Mouse (Mus musculus) layer of hippocampus, adult 11-12 months (tissue): ENCODE measurements at regions not wholly inside any gene's neighbourhood (a gene's known extent, or its start where the extent isn't known, plus 50 kb on each side); places are given as distances from the start of the nearest gene placed in this dataset.
A peak's percentile ranks its signal among the peaks of the same experiment; 100 is the strongest.

ENCODE experiments used
- DNase-seq: peaks from one replicate; pipeline ENCODE4 v3.0.0; 2022; ENCODE audit warnings: low spot score

DNA sequence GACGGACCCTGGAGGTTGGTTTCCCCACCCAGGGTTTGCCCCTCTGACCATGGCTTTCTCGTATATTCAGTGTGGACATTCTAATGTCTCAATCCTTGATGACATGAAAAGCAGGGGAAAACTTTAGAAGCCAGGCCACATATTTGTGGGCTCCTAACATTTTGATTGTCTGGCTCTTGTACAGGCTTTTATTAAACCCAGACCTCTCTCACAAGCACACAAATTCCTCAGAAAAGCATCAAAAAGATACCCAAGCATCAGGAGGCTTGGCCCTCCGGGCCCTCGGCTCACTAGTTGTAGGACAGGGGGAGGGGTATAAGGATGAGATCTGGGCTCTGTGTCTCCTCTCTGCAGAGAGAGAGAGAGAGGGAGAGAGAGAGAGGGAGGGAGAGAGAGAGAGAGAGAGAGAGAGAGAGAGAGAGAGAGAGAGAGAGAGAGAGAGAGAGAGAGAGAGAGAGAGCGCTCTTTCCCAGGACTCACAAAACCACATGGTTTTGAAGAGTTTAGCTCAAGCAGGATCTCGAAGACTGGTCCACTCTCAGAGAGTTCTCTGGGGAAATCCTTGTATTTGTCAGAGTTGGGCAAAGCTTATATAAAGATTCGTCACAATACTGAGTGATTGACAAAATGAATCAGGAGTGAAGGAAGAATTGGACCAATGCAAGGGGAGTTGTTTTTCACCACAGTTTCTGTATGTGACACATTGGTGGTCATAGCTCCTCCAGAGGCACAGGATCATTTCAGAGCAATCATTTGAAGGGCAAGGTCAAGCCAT is 167.2 kb upstream of the Cxcl12 start:
- DNase-seq = no peak

DNA sequence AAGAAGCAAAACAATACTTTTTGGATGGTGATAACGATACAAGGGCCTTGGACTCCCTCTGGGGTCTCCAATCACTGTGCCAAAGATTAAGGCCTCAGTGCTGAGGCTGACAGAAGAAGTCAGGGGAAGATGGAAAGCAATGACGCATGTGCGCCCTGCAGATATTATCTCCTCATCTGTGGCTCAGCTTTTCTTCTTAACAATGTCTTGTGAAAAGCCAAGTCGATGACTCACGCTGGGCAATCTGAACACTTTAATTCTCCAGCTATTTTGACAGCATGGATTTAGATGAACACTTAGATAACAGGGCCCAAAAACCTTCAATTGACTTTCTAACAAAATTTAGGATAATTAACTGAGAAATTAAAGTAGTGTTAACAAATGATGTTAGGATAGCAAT is 155.7 kb upstream of the Cxcl12 start:
- DNase-seq = no peak

DNA sequence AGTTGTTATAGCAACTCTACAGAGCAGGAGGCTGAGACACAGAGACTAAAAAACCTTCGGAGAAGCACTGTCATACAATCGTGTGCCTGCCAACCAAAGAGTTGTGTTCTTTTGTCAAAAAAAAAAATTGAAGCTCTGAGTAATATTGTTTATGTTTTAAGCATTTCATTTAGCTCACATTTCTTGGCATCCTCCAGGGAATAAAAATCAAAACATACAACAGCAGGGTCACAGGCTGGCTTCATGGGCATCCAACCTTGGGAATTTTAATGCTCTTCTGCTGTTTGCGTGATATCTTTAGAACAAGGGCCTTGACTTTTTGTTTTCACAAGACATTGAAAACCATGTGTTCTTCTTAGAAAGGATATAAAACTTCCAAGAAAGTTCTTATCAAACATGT is 152.9 kb upstream of the Cxcl12 start:
- no peak for DNase-seq

DNA sequence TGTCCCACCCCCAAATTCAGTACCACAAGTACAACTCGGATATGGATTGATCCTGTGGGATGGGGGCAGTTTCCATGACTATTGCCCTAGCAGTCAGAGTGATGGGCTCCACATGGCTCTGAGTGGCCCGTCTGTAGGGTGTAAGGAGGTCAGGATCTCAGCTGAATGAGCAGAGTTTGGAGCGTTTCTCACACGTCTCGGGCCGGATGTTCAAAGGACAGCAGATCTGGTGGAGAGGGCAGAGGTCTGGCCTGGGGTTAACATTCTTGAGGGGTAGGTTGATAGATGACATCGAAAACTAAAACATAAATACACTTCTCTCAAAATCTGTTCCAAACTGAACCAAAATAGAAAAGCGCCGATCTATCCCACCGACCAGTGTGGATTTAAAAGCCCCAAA is 146.5 kb upstream of the Cxcl12 start:
- DNase-seq = no peak

DNA sequence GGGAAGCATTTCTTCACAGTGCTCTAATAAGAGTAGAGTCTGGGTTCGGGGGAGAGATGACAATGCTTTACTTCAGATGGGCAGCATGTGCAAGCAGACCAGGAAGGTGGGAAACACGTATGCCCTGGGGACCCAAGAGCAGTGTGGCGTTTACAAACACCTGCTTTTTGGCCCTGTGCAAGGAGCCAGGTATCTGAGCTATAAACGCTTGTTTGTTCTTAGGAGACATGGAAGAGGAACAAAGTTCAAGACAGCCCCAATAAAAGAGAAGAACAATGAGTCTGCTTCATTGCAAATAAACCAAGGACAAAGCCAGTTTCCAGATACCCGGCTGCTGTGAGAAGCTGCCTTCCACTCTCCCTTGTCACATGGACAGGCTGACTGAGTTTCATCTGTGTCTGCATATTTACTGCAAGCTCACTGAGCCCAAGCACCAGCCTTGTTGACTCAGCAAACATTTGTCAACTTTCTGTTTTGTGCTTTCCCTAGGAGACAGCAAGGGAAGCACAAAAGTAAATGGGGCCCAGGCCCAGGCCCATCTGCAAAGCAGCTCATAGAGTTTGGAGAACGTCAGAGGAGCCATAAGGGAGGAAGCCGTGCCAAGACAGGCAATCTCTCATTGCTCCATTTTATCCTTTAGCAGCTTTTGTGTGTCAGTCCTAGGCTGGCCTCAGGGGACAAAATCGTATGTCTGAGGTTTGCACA is 136.1 kb upstream of the Cxcl12 start:
- peak; percentile 5 for DNase-seq

DNA sequence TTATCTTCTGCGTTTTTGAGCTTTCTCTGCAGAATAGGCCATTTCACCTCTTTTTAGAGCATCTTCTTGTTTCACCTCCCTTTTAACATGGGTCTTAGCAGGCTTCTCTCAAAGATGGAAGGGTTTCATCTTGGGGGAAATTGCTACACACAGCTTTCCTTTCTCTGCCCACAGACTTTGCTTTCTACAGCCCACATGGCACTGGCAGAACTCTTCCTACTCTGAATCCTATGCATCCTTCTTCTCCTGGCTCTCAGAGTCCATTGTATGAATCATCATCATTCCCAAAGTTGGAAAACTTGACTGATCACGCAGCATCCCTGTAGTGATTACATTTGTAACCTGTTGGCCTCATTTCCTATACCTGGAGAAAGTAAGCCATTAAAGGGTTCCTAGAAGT is 124.6 kb upstream of the Cxcl12 start:
- DNase-seq = no peak

DNA sequence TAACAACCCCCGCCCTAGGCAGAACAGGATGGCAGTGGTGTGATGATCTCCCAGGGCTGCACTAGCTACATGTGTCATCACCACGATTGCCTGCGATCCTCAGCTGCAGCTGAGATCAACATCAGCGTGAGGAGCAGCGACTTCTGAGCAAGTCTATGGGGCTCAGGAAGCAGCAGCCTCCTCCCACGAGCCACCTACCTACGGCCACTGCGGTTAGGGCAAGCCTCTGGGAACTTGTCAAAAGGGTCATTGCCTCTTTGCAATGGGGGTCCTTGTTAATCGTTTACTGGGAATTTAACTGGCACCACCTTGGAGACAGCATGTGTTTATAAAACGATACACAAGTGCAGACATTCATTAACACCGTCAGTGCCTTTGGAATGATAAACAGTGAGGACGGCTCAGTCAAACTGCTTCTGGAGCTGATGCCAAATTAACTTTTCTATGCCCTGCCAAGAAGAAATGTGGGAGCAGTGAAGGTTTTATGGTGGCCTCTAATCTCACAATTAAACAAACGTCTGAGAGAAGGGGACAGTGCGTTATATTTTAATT is 118.8 kb upstream of the Cxcl12 start:
- DNase-seq = no peak

DNA sequence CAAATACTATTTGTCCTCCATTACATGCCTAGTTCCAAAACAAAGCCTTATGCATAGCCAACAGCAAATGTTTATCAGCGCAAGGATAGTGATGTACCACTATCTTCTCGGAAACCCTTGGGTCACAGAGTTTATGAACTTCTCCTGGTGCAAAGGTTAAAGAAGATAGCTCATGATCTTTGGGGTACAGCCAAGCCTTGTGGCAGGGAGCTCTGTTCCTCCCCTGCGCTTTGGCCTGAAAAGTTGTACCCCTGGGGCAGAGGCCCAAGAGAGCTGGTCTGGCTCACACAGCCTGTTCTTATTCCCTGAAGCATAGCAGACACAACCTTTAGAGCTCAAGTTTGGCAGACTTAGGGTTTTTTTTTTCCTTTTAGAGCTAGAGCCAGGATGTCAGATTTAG is 107.6 kb upstream of the Cxcl12 start:
- no peak for DNase-seq

DNA sequence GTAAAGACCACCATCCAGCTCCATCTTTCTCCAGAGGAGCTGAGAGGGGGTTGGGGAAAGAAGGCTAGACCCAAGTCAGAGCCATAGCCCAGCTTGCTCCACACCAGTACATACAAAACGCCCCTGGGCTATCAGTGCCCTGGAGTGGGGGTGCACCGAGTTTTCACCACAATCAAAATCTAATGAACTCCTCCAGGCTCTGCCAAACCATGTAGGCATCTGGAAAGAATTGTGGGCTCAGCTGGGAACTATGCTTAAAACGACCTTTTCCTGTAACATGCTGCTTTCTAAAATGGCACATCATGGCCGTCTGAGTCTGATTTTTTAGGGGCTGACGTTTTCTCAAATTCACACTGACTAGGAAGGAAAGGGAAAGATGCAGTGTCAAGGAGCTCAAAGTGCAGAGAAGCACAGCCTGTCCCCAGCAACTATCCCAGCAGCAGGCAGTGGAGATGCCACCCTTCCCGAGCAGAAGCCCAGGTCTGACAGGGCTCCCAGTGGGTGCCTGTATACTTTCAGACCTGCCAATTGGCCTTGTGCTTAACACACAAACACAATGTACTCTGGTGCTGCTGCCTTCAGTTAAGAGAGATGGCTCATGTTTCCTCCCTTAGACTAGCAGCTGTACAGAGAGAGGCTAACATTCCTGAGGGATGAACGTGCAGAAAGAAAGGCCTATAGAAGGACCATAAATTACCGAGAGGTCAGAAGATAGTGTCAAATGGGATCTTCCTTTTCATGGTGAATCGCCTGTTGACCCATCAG is 100.6 kb upstream of the Cxcl12 start:
- no peak for DNase-seq

DNA sequence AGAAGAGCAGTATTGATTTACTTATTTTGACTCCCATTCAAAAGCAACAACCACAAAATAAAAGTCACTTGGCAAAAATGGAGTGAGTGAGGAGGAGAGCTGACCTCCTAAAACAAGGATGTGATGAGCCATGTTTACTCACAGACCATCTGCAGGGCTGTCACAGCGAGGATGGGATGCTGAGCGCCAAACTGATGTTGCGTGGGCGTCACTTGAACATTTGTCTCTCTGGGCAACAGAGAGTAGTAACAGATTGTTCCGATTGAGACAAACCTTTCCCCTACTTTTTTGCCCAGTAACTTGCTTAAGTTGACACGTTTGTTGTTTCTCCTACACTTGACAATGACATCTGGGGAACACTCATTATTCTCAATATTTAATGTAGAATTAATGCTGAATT is 97.0 kb upstream of the Cxcl12 start:
- peak; percentile 76 for DNase-seq

DNA sequence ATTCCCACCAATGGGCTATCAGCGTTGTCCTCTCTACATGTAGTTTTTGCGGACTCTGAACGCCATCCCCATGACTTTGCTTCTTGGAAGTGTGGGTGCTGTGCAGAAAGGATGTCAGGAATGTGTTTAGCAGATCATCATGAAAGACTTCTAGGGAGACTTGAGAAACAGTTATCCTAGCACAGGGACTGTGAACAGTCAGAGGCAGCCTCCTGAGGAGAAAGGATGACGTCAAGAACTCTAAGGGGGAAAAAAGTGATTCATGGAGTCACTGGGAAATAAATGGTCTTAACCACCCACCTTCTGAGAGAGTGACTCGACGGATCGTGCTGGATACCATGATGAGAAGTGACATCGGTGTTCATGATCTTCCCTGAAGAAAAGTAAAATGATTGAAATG is 96.5 kb upstream of the Cxcl12 start:
- no peak for DNase-seq

DNA sequence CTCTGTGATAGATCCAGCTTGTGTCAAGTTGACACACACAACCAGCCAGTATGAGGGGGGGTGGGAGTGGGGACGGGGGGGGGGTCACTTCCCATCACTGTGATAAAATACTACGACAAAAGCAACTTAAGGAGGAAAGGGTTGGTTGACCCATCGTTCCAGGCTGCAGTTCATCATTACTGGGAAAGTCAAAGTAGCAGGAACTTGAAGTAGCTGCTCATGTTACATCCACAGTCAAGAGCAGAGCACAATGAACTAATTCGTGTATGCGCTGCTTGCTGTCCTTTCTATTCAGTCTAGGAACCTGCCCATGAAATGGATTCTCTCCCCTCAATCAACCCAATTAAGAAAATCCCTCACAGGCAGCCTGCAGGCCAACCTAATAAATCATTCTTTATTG is 88.8 kb upstream of the Cxcl12 start:
- DNase-seq = no peak

DNA sequence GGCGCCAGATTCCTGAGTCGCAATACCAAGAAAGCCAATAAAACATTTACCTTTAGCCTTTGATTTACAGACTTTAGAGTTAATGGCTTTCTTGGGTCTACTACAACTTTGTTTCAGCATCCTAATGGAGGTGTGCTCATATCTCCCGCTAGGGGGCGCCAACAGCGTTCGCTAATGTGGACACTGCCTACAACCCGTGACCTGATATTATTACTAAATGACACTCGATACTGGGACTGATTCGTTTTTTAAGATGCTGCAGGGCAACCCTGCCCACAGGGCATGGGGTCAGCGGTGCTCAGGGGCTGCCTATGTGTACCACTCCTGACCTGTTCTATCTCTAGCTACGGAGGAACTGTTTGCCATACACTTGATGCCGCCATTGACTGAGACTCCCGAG is 87.4 kb upstream of the Cxcl12 start:
- no peak for DNase-seq

DNA sequence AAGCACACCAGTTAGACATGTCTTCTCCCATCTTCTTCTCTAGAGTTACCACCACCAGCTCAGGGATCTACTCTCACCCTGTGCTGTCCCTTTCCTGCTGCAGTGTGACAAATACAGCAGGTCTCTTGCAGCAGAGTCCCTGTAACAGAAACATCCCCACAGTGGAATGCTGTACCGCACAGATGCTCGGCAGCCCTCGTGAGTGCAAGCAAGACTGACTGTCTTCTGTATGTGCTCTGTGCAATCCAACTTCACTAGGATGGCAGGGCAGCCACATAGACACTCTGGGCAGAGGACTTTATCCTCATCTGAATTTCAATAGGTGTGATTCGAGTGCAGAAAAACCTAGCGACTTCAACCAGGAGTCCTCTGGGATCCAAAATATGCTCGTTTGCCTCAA is 84.1 kb upstream of the Cxcl12 start:
- DNase-seq = no peak

DNA sequence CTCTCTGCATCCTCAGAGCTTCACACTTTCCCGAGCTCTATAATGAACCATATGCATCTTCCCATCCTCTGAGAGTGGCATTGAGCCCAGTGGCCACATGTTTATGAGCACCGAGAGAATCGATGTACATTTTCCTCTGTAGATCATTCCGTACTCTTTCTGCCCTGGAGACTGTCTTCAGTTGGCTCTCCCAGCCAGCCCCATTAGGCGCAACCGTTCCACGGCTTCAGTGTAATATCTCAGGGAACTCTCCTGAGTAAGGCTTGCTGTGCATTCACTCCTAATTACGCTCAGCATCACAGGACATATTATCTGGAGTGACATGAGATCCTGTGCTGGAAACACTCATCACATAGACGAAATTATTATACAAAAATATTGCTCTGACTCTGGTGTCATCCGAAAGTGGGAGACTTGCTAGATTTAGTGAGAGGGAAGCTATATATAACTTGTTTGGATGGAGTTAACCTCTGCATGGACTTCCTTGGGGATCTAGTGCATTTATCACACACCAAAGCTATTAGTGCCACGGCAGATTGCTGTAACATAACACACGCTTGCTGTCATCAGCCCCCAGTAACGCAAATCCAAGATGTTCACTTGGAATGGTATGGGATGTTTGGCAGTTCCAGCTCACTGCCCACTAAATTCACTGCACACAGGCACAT is 83.4 kb upstream of the Cxcl12 start:
- DNase-seq = no peak

DNA sequence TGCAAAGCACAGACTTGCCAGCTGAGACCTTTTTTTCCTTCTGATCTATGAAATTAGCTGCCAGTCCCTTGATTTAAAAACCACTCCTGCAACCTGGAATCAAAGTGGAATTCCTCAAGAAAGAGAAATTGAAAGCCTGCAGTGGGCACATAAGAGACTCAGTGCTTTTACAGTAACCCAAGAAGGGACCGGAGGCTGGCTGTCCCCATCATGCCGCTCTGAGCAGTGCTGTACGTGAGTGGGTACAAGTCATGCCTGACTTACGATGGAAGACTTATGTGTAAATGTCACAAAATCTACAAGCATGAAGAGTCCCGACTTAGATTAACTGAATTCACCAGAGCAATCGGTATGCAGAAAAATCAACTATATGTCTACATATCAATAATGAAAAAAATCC is 73.6 kb upstream of the Cxcl12 start:
- no peak for DNase-seq

DNA sequence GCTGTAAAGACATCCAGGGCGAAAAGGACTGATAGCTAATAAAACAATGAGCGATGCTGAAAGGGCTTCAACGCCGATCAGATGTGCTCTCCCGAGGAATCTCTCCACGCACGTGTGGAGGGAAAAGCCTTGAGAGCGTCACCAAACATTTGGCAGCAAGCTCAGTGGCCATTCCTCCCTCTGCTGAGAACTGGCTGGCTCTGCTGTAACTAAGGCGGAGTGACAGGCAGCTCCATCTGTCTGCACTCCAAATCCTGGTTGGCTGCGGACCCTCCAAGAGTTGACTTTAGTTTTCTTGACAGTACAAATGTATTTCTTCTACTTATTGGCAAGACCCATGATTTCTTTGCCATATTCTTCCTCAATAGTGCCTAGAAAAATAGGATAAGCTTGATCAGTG is 68.5 kb upstream of the Cxcl12 start:
- DNase-seq = peak; percentile 12

DNA sequence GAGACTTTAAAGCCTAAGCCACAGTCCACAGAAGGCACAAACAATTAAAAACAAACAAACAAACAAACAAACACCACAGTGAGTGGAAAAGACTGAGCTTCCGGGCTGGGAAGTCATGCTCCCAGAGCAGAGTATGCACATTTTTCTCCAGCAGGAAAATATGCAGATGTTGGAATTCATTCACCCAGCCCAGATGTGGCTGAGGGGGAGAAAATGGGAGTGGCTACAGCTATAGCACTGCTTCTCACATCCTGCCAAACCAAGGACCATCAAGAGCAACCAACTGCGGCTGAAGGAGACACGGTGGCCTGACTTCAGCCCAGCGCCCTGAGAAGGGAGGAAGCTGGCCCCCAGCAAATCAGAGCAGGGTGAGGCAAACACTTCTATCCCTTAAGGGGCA is 65.6 kb upstream of the Cxcl12 start:
- DNase-seq = no peak

DNA sequence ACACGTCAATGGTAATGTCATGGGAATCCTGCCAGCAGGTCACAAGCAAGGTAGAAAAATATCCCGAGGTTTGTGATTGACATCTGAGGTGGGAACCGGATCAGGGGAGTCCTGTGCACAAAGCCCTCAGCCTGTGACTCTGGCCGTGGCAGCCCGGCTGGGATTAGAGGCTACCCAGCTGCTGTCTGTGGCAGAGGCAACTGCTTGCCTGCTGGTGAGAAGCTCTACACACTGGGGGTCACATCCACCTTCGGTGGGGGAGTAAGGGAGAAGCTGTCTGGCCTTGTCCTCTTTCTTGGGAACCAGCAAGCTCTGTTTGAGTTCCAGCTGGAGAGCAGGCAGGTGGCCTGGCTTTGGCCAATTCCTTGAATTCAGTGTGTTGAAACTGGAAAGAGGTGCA is 64.3 kb upstream of the Cxcl12 start:
- no peak for DNase-seq

DNA sequence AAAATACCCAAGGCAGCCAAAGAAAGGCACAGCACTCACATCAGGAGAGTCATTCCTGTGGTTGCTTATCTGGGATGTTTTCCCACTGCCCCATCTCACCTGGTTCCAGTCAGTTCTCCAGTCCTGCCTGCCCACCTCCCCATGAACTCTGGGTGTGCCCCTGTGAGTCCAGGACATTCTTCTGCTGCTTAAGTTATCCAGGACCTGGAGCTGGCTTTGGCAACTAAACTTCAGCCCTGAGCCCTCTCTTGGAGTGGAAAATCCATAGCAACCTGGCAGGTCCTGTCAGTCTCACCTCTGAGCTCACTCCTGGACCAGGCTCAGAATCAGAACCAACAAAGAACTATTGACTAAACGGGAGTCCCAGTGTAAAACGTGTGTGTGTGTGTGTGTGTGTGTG is 63.9 kb upstream of the Cxcl12 start:
- DNase-seq = no peak

DNA sequence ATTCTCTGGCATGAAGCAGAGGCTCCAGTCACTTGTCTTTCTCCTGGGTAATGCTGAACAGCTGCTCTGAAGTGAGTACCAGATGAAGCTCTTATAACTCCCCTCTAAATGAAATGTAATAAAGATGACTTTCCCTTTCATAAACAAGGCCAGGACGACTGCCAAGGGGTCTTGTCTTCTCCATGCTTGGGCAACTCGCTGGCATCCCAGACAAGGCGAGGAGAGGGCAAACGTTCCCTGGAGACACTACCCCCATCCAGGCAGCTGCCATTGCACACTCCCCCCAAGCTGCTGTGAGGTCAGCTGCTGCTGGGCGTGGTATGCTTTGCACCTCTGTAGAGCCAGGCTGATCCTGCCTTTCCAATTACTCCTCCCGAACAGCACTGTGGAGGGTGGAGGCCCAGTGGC is 63.1 kb upstream of the Cxcl12 start:
- DNase-seq = no peak

DNA sequence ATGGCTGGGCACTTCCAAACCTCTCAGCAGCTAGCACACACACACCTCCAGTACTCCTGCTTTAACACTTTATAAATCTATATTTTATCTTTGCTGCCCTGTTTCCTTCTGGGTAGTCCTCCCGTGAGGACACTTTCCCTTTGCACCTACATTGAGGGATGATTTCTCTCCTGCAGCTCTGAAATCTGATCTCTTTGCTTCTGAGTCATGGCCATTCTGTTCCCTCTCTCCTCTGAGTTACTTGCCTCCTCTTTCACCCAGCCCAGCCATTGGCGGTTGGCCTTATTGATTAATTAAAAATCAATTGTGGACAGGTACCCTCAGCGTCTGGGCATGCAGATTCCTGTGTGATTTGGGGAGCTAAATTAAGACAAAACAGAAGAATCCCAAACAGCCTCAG is 58.0 kb upstream of the Cxcl12 start:
- DNase-seq = no peak
